Mouse (Mus musculus): ENCODE measurements at regions not wholly inside any gene's neighbourhood (a gene's known extent, or its start where the extent isn't known, plus 50 kb on each side); places are given as distances from the start of the nearest gene placed in this dataset.

DNA sequence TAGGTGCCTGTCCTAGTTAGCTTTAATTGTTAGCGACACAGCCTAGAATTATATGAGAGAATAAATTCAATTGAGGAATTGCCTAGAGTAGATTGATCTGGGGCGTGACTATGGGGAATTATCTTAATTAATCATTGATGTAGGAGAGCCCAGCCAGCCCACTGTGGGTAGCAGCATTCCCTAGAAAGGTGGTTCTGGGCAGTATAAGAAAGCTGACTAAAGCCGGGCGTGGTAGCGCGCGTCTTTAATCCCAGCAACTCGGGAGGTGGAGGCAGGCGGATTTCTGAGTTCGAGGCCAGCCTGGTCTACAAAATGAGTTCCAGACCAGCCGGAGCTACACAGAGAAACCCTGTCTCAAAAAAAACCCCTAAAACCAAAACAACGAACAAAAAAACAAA is 156.8 kb upstream of the Zfp618 start:
- DNase-seq (ENCODE audit: low spot score) = no peak

DNA sequence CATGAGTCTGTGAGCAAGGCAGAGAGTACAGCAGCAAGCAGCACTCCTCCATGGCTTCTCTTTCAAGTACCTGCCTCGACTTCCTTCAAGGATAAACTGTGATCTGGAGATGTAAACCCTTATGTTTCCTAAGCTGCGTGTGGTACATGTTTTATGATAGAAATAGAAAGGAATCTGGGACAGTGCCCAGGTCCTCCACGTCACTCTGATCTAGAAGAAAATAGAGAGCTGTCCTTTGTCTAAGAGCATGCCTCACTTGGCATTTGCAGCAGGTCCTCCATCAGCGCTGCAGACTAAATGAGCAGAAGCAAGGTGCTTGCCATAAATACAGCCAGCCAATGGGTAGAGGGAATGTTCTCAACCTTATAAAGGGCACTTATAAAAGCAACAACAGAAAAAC is 156.3 kb upstream of the Zfp618 start:
- DNase-seq (ENCODE audit: low spot score) = no peak

DNA sequence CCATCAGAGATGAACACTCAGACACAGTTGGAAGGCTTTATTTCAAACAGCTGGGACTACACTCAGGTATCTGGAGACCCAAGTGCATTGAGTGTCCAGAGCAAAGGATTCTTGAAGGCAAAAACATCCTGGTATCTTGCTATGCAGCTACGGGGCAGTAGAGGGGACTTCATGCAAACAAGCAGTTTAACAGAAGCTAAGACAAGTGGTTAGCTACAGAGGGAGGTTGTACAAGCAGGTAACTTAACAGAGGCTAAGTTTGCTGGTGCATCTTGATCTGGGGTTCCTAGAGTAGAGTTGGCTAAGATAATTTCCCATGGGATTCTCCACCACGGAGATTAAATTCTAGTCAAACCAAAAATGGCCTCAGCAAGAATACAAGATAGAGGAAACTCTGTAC is 145.5 kb upstream of the Zfp618 start:
- DNase-seq (ENCODE audit: low spot score) = no peak

DNA sequence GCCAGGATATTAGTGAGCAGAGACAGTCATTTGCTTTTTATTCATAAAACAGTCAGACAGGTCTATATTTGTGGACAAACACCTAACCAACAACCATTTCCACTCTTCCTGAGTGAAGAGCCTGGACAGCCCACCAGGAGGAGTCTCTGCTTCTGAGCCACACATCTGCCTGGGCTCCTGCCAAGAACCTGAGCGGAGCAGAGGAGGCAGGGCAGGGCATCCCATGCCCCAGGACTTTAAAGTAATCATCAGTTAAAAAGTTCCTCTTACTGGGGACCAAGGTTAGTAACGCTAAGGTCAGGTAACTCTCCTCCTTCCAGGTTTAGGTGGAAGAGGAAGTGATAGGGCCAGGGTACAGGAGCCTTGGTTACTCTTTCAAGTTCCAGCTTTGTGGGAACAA is 144.1 kb upstream of the Zfp618 start:
- DNase-seq (ENCODE audit: low spot score) = no peak

DNA sequence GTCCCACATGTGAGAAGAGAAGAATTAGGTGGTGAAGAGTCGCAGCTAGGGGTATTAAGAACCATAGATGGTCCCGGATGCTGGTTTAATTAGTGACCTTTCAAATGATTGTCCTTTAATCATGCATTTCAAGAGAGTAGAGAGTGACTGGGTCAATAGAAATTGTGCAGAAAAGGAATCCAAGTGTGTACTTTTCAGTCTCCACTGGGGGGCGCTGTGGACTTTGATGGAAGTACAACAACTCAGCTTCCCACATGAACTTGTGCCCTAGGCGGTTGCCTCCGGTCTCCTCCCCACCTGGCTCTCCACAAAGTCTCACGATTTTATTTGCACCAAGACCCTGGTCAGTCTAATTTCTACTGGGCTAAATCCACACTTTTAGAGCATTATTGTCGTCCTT is 142.8 kb upstream of the Zfp618 start:
- no peak for DNase-seq (ENCODE audit: low spot score)

DNA sequence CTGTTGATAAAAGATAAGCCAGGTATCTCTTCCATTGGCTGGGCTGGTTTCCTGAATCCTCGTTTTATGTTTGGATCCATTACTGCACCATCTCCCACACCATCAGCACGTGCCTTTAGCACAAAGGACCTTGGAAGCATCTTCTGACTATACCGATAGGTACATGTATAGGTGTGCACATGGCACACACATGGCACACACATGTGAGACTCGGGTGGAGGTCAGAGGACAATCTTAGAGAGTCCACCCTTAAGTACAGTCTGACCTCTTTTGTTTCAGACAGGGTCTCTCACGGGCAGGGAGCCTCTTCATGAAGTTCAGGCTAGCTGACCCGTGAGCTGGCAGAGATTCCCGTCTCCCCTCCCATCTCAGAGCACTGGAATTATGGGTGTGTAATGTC is 142.3 kb upstream of the Zfp618 start:
- DNase-seq (ENCODE audit: low spot score) = no peak

DNA sequence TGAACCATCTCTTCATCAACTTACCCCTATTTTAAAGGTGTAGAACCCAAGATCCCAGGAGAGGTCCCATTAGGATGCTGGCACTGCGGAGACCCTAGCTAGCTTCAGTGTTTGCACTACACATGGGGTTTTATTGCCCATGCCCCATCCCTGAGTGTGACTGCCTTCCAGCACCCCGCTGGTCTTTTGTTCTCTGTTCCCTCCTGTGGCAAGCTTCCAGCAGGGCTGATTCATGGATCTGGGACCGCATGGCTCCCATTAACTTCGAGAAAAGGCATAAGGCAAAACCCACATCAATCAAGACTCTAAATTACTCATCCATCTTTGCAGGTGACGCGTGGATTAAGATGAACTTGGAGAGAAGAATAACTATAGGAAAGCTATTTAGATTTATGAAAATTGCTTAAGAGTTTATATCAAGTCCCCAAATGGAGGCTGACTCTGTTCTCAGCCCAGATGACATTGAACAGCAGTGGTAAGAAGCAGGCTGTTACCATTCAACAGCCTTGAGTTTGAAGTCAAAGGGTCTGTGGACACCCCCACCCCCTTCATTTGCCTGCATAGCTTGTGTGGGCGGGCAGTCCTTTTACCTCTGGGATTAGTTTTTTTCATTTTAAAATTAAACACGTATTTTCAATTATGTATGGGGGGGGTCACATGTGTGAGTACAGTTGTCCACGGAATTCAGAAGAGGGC is 141.7 kb upstream of the Zfp618 start:
- DNase-seq (ENCODE audit: low spot score) = no peak

DNA sequence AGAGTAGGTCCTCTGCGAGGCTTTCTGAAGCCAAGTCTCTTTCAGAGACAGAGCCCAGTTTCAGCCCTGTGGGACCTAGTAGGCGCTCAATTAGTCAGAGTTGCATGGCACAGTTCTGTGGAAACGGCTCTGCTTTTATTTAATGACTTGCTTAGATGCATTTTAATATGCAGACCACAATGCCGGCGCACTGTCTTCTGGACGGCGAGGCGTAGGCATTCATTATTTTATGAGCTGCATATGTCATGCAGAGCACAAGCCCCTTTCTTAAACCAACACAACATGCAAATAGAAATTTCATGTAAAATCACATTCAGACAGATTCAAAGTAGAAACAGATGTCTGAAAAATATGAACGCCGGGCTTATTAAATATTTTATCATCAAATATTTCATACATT is 140.8 kb upstream of the Zfp618 start:
- DNase-seq (ENCODE audit: low spot score) = no peak

DNA sequence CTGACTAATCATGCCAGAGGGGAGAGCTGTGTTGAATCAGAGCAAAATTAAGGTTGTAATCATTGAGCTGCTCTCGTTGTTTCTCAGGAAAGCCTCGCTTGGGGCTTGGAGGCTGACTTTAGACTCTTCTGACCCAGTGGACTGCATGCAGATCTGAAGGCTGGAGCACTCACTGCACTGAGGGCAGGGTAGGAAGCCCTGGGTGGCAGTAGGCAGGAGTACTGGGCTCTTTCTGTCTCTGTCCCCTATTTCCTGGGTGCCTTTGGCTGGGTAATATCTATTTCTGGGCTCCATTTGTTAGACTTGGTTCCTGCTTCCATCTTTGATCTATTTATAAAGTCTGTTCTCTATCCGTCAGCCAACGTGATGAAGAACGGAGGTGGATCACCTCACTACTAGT is 140.1 kb upstream of the Zfp618 start:
- DNase-seq (ENCODE audit: low spot score) = no peak

DNA sequence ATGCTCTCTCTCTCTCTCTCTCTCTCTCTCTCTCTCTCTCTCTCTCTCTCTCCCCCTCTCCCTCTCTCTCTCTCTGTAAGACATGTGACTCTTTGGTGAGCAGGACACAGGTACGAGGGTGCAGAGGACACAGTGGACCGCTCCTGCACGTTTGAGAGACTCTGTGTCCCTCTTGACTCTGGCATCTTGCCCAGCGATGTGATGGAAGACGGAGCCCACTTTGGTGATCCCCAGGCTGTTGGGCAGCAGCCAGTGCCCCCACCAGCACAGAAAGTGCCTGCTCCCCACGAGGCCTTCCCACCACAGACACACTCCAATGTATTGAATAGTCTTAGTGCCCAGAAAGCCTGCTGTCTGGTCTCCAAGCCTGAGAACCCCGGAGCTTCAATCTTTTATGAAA is 136.4 kb upstream of the Zfp618 start:
- no peak for DNase-seq (ENCODE audit: low spot score)

DNA sequence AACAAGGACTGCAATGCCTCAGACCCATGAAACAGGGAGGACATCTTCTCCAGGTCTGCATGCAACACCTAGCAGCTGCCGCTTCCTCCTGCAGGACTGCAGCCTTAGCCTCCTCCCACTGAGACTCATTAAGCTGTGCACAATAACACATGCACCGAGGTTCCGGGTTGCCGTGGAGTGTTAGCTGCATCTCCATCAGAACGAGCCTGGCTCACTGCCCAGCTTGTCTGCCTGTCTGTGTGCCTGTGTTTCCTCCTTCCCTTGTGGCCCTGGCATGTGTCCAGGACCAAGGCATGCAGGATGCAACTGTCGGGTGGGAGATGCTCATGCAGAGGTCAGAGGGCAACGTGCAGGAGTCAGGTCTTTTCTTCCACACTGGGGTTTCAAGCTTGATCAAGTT is 131.4 kb upstream of the Zfp618 start:
- no peak for DNase-seq (ENCODE audit: low spot score)

DNA sequence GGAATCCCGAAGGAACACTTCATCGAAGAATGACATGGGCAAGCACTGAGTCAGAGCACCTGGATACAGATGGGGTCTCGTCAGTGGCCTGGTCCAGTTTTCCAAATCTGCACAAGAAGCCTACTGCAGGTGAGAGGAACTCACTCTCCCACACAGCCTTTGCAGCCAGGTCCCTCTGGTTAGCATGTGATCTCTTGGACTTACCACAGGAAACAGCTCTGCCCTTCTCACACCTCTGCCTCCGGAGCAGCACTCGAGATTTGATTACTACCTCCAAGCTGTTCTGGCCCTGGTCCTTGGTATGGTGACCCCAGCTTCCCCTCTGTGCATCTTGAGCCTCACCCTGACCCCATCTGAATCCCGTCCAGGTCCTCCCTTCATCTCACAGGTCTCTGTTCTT is 128.5 kb upstream of the Zfp618 start:
- no peak for DNase-seq (ENCODE audit: low spot score)

DNA sequence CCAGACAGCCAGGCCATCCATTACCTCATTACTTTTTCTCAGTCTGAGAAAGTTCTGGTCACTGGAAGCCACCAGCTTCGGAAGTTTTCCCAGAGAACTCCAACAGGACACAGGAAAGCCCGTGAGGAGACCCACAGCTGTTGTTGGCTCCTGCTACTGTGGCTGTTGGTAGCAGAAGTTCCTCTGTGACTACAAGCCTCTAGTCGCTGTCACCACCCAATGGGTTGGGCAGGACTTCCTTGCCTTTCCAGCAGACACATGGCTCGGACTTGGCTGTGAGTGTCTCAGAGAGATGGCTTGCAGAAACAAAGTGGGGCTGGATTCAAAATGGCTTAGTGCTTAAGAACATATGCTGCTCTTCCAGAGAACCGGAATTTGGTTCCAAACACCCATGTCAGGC is 114.8 kb upstream of the Zfp618 start:
- DNase-seq (ENCODE audit: low spot score) = no peak

DNA sequence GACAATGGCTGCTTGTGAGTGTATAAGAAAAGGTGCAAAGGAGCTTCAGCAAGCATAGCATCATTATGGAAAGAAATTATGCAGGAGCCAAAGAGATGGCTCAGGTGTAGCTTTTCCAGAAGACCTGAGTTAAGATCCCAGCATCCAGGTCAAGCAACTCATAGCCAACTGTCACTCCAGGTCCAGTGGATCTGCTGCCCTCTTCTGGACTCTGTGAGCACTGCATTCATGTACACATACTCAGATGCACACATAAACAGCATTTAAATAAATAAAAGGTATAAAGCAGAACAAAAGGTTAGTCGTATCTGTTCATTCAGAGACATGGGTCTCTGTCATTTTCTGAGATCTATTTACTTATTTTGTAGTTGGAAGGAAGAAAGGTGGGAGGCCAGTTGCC is 112.0 kb upstream of the Zfp618 start:
- no peak for DNase-seq (ENCODE audit: low spot score)

DNA sequence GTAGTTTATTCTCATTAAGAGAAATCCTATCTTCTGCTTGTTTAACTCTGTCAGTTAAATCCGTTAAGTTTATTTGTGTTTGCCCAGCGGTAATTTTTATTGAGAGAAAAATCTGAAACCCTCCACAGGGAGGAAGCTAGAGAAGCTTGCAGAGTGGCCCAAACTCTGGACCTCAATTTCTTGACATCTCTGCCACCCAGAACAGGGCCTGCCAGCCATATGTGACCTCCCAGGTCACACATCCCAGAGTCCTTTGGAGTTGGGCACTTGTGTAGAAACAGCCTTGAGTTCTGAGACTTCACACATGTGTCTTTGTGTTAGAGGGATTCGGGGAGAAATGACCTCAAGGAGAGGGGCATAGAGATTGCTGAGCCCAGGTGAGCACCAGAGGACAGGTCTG is 109.0 kb upstream of the Zfp618 start:
- DNase-seq (ENCODE audit: low spot score) = no peak

DNA sequence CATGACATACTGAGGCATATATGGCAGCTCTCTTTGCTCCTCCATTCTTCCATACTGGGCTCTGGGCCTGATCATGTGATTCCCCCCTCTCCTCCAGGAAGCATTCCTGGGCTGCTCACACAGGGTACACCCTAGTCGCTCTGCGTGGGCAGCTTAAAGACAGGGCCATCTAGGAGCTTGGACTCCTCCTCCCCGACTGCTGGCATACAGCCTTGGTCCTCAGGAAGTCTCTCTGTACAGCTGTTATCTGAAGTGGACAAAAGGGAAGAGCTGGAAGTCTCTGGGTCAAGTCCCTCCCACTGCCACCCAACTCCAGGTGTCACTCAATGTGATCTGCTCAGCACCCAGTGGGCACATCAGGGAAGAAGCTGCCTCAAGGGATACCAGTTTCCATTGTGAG is 102.6 kb upstream of the Zfp618 start:
- DNase-seq (ENCODE audit: low spot score) = no peak

DNA sequence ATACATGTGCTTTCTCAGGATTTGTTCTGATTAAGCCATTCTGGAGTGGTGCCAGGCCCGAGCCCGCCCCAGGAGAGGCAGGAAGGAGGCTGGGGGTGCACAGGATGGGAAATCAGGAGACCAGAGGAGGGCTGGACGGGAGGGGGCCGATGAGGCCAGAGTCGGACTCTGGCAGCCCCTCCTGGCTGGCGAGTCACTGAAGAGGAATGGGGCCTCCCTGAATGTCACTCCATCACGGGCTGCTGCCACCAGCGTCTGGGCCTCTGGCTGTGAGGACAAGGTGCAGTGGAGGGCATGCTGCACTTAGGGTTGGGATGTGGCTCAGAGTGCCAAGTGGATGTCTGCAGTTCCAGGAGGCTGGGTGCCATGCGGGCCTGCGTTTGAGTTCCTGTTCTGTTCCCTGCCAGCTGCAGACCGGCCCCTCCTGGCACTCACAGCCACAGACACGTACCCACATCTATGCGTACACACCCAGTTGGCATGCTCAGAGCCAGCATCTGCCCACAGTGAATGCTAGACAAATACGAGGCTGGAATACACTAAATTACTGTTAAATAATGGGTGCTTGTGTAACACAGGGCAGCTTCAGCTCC is 94.9 kb upstream of the Zfp618 start:
- DNase-seq (ENCODE audit: low spot score) = no peak

DNA sequence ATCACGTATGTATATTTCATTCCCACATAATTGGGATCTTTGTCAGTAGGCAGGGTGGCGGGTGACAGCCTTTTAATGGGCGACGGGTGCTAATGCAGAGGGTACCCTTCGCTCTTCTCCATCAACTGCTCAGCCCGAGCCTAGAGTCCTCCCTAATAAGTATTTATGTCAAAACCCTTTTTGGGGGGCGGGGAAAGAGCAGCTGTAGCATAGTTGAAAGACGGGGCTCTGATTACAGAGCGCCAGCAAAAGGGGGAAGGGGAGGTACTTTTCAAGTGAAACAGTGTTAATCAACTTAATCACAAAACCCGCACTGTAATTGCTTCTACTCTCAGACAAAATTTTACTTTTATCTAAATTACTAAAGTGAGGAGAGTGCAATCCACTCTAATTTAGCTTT is 92.8 kb upstream of the Zfp618 start:
- no peak for DNase-seq (ENCODE audit: low spot score)

DNA sequence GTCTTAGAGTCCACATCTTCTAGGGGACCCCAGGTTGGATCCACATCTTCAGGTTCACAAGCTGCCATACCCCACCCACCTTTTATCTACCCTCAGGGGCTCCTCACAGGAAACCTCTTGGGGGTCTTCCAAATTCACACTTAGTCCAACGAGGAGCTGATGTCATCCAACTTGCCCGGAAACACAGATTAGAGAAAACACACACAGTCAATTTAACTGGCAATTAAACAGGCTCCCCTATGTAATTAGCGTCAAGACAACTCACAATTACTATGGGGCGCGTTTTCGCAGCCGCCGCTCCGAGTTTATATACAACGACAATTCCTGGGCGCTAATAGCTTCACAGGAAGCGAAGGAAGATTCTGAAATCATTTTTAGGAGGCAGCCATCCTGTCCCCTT is 91.4 kb upstream of the Zfp618 start:
- DNase-seq (ENCODE audit: low spot score) = no peak

DNA sequence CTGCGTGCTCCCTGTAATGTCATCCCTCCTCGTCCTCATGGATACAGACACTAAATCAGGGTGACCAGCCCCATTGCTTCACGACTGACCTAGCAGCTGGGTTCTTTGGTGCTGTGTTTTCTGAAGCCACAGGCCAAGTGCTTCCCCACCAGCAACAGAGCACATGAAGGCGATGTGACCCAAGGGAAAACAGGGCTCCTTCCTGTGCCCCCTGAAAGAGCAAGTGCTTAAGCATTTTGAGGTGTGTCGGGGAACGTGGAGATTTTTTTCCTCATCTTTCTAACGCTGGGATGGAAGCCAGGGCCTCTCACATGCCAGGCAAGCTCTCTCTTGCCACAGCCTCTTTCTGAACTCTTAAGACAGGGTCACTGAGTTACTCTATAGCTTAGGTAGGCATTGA is 87.3 kb upstream of the Zfp618 start:
- no peak for DNase-seq (ENCODE audit: low spot score)

DNA sequence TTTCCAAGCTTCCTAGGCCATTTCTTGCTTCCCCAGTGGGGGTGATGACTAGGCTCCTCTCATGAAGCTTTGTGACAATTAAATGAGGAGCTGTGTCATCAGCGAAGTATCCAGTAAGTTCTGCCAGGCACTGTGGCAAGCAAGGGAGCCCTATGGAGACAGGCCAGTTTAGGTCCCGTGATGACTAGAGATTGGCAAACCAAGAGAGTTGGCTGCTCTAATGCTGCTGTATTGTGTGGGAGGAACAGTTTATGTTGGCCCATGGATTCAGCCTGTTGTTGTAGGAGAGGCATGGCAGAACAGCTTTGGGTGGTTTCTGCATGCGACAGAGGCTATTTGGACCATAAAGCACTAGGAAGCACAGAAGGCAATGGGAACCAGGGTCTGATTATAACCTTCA is 86.4 kb upstream of the Zfp618 start:
- no peak for DNase-seq (ENCODE audit: low spot score)

DNA sequence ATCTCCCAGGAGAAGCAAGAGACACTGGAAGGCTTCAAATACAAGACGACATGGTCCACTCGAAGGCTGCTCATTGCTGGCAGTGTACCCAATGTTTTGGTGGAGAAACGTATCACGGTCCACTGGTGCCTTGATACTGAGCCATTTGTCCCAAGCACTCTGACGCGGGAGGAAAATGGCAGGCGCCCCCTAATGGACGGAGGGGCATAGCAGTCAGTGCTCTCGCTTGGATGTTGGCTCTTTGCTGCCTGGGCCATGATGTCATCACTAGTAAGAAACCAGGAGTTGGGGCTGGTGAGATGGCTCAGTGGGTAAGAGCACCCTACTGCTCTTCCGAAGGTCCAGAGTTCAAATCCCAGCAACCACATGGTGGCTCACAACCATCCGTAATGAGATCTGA is 83.5 kb upstream of the Zfp618 start:
- DNase-seq (ENCODE audit: low spot score) = no peak

DNA sequence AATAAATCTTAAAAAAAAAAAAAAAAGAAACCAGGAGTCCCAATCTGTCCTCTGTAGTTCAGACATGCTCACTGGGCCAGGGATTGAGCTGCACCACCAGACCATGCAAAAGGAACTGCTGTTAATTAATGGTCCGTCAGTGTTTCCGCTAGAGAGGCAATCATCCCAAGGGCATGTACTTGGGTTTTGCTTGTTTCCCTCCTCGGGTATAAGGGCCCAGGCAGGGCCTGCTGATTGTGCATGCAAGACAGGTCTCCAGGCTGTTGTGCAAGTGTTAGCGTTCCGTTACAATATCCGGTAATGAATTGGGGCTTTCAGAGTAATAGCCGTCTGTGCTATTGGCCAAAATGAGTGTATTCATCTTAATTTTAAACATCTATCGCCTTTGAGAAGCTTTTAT is 83.1 kb upstream of the Zfp618 start:
- DNase-seq (ENCODE audit: low spot score) = no peak

DNA sequence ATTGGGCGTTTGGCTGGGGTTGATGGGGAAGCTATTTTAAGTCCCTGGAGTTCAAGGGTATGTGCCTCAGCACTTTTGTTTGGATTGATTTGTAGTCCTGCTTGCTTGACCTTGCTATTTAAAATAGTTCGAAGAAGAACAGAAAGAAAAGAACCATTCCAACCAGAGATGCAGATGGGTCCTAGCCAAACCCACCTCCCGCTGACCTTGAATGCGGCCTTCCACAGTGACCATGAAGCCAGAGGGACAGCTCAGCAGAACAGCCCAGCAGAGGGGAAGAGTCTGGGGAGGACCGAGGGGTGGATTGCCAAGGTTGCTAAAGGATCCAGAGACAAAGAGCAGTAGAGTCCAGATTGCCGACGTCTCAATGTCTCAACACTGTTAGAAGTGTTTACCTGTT is 76.6 kb upstream of the Zfp618 start:
- no peak for DNase-seq (ENCODE audit: low spot score)
